Mouse (Mus musculus) embryonic facial prominence, embryonic 14.5 days (tissue): Measurements from ENCODE around the gene Hspe1. TPM values are rescaled to one million over a fixed set of nuclear protein-coding genes. Genes with fewer than 3 reads are reported as not detected.

Experiments used
- ATAC-seq: fragments of 200-750 bp; cut with Nextera tagmentation; 2 replicates; pipeline ENCODE4 v1.8.0; 2017; ENCODE audit warnings: low read depth, moderate number of reproducible peaks, moderate TSS enrichment
- DNase-seq: peaks from one replicate; pipeline ENCODE4 v3.0.0-alpha.2; 2015; ENCODE audit warnings: low spot score
- H3K27ac ChIP-seq: fragments of 300-500 bp; sonication (generic); replicated peaks from 2 replicates; pipeline ENCODE4 v1.5.1; 2014; ENCODE audit warnings: low read depth, mild to moderate bottlenecking, low read length, moderate library complexity
- H3K27me3 ChIP-seq: fragments of 300-500 bp; sonication (generic); replicated peaks from 2 replicates; pipeline ENCODE4 v1.6.1; 2014; ENCODE audit warnings: low read length; ENCODE audit not compliant: control insufficient read depth, insufficient read depth
- H3K36me3 ChIP-seq: fragments of 300-500 bp; sonication (generic); 2 replicates; pipeline ENCODE4 v1.6.1; 2014; ENCODE audit warnings: low read length, mixed read lengths; ENCODE audit not compliant: control insufficient read depth, insufficient read depth
- H3K4me1 ChIP-seq: fragments of 300-500 bp; sonication (generic); 2 replicates; pipeline ENCODE4 v1.6.1; 2014; ENCODE audit warnings: antibody characterized with exemption, low read length; ENCODE audit not compliant: control insufficient read depth, insufficient read depth
- H3K4me2 ChIP-seq: fragments of 300-500 bp; sonication (generic); 2 replicates; pipeline ENCODE4 v1.6.1; 2014; ENCODE audit warnings: low read depth, mild to moderate bottlenecking, low read length, moderate library complexity, mixed read lengths
- H3K4me3 ChIP-seq: fragments of 300-500 bp; sonication (generic); 2 replicates; pipeline ENCODE4 v1.5.1; 2014; ENCODE audit warnings: low read depth, mild to moderate bottlenecking, low read length
- H3K9ac ChIP-seq: fragments of 300-500 bp; sonication (generic); 2 replicates; pipeline ENCODE4 v1.6.1; 2014; ENCODE audit warnings: low read depth, mild to moderate bottlenecking, low read length, moderate library complexity, mixed read lengths
- H3K9me3 ChIP-seq: fragments of 300-500 bp; sonication (generic); 2 replicates; pipeline ENCODE4 v1.6.1; 2016; ENCODE audit warnings: low read length; ENCODE audit not compliant: control insufficient read depth
- WGBS: fragments of 180-500 bp; shearing (Covaris S2); extraction: QIAGEN DNeasy Blood & Tissue Kit; methylation state at CpG from one replicate; pipeline ENCODE4 v1.1.7; 2014; 5-methylcytosine and 5-hydroxymethylcytosine counted together
- polyA plus RNA-seq: library from polyadenylated mRNA; unstranded; fragments of >200 nt; fragmentation: Nextera tagmentation; extraction: Ambion mirVana; gene quantifications from 2 replicates; pipeline ENCODE4 v1.2.1, GENCODE M21; 2014

Gene Hspe1
- polyA plus RNA-seq, 1 experiment from 2014 or later = 459 TPM

DNA sequence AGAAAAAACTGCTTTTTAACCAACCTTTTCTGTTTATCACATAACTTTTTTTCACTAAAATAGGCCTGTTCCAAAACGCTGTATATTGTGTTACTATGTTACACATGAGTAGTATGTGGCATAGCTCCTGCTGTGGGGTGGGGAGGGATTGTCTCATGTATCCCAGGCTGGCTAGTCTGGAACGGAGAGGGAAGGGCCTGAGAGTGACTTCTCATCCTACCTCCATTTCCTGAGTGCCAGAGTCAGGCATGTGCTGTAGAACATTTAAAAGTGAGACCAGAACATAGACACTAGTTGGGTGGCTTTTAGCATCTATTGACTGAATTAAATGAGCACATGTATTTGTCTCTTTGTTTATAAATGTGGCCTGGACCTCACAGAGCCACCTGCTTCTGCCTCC, 45.2 kb downstream of the Hspe1 start:
- no peaks in the 10 kb centered on the region for H3K9me3 ChIP-seq
- peaks cover 9% of the 10 kb centered on the region; the same call in 1 of the 2 replicates for H3K36me3 ChIP-seq
- no peak overlapping the region for H3K4me3 ChIP-seq
- H3K27me3 ChIP-seq = no peaks in the 10 kb centered on the region
- no peak for DNase-seq
- WGBS = 62% methylated on average over 2 of the region's 2 CpGs
- peaks cover 20% of the 10 kb centered on the region for H3K4me1 ChIP-seq
- ATAC-seq = no peak
- H3K4me2 ChIP-seq = 0 out of 2 replicates have a peak overlapping the region, but pooled peaks have one; percentile 10
- no peak overlapping the region for H3K27ac ChIP-seq
- H3K9ac ChIP-seq = 0 out of 2 replicates have a peak overlapping the region, but pooled peaks have one; percentile 14

DNA sequence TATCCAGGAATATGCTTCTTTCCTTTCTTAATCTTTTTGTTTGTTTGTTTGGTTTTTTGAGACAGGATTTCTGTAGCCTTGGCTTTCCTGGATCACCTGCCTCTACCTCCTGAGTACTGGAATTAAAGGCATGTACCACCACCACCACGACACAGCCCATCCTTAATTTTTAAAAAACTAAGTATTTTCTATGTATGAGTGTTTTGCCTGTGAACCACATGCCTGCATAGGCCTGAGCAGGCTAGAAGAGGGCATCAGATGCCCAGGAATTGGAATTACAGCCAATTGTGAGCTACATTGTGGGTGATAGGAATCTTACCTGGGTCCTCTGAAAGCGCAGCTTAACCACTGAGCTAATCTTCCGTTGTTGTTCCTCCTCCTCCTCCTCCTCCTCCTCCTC, 46.4 kb downstream of the Hspe1 start:
- no peak for DNase-seq
- no peak for ATAC-seq
- Histone ChIP-seq H3K4me2 (no peak overlapping the region), H3K27me3 (no peaks in the 10 kb centered on the region), H3K4me3 (no peak overlapping the region), H3K9ac (no peak overlapping the region), H3K27ac (no peak overlapping the region), H3K36me3 (peaks cover 13% of the 10 kb centered on the region), H3K9me3 (no peaks in the 10 kb centered on the region), H3K4me1 (peaks cover 20% of the 10 kb centered on the region)
- 90% methylated on average over 3 of the region's 3 CpGs for WGBS

DNA sequence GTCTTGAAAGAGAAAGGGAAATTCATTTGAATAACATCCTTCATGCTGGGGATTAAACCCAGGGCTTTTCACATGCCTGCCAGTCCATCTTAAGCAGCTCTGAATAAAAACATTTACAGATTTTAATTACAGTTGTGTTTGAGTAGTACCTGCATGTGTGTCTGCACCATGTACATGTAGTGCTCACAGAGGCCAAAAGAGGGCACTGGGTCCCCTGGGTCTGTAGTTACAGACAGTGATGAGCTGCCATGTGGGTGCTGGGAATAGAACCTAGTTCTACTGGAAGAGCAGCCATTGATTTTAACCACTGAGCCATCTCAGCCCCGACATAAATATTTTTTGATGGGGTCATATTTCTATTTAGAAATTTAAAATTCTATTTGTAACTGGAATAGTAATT, 47.9 kb downstream of the Hspe1 start:
- Histone ChIP-seq H3K4me2 (no peak overlapping the region), H3K4me1 (peaks cover 14% of the 10 kb centered on the region), H3K36me3 (peaks cover 27% of the 10 kb centered on the region), H3K27me3 (no peaks in the 10 kb centered on the region), H3K4me3 (no peak overlapping the region), H3K27ac (no peak overlapping the region), H3K9me3 (no peaks in the 10 kb centered on the region), H3K9ac (no peak overlapping the region)
- ATAC-seq (no peak), DNase-seq (no peak)
- 95% methylated on average over 1 of the region's 1 CpGs for WGBS

Other genes starting within 250 kb of the Hspe1 start
- 24.8 and 28.9 TPM in 2 replicates for gene Ankrd44, start 161.7 kb upstream of the Hspe1 start, polyA plus RNA-seq
- 275 and 304 TPM in 2 replicates for gene Sf3b1, start 60.7 kb upstream of the Hspe1 start, polyA plus RNA-seq
- gene Coq10b, start 35.4 kb upstream of the Hspe1 start, polyA plus RNA-seq = 20.1 and 22.7 TPM in 2 replicates
- 298 and 311 TPM in 2 replicates for gene Hspd1, start 111 bp downstream of the Hspe1 start, polyA plus RNA-seq
- gene Mob4, start 43.1 kb downstream of the Hspe1 start, polyA plus RNA-seq = 117 and 122 TPM in 2 replicates
- 20.3 and 20.6 TPM in 2 replicates for gene Rftn2, start 138.7 kb downstream of the Hspe1 start, polyA plus RNA-seq
- 3.1 and 3.3 TPM in 2 replicates for gene Mars2, start 149.0 kb downstream of the Hspe1 start, polyA plus RNA-seq